Mouse (Mus musculus) MN1 (cell line): ENCODE data around the gene Ncln.

Experiments
- DNase-seq: peaks from one replicate; pipeline ENCODE4 v3.0.0-alpha.2; 2016; ENCODE audit warnings: low spot score

The Ncln gene

DNA sequence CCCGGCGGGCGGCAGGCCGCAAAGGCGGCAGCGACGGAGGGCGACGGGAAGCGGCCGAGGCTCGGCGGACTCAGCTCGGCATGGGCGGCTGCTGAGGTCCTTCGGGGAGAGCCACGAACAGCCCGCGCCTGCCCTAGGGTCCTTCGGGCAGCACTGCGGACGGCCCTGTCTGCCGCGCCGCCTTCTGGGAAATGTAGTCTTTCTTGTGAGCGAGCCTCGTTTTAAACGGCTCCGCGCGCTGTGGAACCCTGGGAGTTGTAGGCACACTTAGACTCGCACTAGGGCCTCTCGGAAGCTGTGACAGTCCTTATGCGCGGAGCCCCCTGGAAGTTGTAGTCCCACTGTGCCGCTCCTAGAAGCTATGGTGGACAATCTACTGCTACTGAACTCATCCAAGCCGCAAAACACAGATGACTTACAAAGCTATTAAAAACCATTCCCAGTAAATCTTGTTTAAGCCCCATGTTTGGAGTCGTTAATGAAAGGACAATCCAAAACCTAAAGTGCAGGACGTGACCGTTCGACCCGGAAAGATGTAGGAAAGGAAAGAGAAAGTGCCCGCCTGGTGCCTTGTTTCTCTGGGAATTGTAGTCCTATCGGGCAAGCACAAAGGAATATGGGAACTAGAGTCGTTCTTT is at the start of gene Ncln:
Gene Ncln, minus strand, starts transcription at position 129 of the 638 bp plus-strand sequence.
- peak; percentile 98 for DNase-seq

DNA sequence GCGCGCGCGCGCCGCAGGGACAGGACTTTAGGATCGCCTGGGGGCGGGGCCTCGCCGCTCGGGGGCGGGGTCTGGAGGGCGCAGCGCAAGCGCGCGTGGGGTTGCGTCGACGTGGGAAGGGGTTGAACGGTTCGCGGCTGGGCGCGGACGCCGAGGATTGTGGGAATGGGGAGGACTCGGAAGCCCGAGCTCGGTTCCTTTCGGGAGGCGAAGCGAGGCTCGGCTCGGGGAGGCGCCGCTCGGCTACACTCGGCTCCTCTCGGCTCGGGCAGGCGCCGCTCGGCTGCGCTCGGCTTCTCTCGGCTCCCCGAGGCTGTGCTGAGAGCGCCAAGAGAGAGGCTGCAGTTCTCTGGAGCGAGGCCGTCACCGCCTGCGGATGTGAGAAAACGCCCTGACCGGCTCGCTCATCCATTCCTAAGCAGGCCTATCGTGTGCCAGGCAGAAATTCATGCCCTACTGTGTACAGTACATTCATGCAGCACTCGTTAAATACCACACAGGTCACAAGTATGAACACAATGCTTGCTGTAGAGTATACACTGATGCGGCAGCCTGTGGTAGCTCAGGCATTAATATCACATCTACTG is 49.1 kb upstream of the Ncln start, which contains the start of gene Gna11:
Gene Gna11, minus strand, starts transcription at position 30 of the 587 bp plus-strand sequence.
- peak; percentile 99 for DNase-seq

DNA sequence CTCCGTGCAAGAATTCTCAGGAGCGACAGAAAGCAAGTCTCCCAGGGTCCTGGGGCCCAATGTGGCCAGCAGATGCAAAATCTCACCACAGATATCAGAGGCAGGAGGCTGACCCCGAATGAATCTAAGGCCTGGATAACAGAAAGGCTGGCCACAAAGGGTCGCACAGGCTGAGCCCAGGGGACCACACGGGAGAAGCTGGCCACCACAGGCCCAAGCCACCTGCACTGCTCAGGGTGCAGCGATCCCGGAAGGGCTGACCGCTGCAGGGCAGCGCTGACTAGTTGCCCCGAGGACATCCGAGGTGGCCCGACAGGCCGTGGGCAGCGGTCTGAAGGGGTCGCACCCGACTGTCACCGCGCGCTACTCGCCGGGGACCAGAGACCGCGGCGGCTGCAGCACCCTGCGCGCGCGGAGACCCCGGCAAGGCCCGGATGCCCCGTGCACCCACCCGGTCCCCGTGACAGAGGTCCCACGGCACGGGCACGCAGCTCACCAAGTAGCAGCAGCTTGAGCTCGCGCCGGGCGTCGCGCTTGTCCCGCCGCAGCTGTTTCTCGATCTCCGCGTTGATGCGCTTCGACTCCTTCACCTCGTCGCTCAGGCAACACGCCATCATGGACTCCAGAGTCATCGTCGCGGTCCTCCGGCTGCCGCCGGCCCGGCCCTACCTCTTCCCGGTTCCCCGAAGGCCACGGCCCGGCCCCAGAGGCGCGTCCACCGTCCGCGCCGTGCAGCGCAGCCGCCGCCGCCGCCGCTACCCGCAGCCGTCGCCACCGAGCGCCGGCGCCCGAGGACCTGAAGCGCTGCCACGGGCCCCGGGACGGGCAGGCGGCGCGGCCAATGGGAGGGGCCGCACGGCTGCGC is 48.3 kb upstream of the Ncln start:
- no peak for DNase-seq

DNA sequence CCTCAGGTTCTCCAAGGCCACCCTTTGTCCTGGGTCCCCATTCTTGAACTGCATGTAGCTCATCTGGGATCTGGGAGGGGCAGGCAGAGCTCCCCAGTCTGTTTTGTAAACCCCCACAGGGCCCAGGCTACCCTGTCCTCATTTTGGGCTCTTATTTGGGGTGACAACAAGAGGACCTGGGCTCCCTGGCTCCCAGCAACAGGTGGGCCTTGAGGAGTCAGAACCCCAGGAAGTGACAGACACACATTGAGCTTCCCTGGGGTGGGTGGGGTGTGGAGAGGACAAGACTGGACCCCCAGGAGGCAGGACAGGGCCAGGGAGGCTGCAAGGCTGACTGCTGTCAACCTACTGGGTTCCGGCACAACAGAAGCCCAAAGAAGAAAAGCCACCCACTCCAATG is 47.4 kb upstream of the Ncln start:
- no peak for DNase-seq

DNA sequence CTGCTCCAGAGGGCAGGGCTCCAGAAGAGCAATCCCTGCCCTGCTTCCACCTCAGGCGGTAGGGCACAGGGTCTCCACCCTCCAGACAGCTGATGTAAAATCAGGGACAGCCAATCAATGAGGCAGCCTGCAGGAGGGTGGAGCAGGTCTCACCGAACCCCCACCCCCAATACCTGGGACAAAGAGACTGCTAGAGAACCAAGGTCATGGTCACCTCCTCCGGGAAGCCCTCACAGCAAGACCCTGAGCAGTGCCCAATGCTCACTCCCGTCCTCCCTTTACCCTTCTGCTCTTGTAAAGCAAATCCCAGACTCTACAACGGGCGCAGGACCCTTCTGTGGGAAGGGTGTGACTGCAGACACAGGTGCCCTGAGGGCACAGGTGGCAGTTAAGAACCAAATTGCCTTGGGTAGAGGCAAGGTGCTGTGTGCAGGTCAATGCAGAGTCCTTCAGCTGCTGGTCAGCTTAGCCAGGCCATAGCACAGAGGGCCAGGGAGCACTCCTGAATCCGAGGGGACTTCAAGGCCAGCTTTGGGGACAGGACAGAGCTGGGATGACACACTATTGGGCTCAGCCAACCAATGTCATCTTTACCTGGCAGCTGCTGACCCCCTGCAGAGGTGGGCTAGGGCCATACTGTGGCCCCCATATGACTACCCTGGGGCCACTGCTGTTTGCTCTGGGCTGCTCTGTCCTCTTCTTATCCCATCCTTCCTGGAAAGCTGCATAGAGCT is 46.7 kb upstream of the Ncln start:
- no peak for DNase-seq

DNA sequence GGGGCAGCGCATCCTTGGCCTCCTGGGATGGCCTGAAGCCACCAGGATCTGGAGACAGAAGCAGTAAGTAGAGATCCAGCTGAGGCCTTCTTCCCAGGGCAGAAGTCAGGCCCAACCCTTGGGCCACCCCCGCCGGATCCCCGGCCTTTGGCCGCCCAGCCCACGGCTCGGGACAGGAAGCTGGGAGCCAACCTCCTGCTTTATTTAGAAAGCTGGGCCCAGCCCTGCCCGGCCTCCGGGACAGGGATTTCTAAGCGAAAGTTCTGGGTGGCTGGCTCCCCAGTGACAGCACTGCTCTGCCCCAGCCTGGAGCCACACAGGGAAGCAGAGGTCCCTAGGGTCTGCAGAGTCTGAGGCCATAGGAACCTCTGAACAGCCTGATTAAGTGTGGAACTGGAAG is 45.6 kb upstream of the Ncln start:
- DNase-seq, result peak; percentile 32

DNA sequence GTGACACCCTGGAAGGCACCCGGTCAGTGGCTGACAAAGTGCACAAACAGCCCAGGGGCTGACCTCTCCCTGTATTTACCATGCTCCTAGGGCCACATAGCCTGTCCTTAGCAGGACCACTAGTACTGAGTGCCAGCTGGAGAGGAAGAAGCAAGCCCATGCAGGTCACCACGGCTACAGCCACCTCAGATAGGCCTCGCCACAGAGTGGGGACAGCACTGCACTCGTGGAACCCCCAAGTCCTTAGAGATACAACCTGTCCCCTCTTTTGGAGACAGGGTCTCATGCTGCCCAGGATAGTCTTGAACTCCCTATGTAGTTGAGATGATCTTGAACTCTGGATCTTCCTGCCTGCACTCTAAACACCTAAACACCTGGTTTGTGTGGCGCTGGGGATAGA is 45.2 kb upstream of the Ncln start:
- no peak for DNase-seq

DNA sequence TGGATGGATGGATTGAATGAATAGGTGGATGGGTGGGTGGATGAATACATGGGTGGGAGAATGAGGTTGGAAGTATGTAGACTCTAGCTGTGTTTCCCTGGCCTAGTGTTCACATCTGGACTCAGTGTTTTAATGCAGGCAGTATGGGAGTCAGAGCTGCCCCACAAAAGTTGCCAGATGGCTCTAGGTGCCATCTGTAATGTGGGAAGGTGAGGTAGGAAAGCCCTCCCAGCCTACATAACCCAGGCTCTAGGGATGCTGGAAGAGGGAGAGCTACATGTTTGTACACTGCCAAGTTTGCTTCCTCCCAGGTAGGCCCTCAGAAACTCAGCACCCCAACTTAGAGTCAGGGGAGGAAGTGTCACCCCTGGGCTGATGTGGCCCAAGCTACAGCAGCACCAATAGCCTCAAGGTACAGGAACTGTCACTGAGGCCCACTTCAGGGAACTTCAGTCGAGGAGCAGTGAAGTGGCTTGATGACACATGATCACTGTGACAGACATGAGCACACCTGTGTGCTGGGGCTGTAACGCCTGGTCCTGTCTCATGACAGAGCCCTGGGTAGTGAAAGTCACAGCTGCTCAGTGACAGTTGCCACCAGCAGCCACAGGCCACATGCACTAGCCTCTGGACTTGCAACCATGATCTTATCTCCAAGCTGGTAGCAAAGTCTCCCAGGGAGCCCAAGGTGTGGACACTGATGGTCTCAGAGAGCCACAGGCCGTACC is 42.3 kb upstream of the Ncln start:
- no peak for DNase-seq

DNA sequence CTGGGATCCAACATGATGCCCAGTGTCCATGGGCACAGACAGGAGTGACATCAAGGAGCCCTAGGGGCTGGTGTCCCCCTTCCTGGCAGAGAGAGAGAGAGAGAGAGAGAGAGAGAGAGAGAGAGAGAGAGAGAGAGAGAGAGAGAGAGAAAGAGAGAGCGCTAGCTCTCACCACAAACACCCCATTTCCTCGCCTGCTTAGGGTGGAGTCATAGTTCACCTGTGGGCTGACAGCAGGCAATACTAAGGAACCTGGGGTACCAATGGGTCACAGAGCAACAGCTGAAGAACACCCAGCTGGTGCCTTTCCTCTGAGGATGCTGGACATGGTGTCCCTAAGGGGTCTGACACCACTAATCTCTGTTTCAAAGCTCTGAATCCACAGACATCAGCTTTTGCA is 41.2 kb upstream of the Ncln start:
- no peak for DNase-seq

DNA sequence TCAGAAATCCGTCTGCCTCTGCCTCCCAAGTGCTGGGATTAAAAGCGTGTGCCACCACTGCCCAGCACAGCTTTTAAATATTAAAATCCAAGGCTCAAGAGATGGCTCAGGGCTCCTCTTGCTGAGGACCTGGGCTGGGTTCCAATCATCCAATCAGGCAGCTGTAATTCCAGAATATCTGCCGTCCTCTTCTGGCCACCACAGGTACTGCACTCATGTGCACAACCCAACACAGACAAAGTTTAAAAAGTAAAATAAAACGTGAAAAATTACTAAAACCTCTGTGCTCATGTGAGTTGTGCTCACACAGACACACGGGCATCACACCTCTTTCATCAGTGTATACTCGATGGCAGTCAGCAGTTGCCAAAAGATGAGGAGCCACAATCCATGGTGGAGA is 40.5 kb upstream of the Ncln start:
- no peak for DNase-seq

DNA sequence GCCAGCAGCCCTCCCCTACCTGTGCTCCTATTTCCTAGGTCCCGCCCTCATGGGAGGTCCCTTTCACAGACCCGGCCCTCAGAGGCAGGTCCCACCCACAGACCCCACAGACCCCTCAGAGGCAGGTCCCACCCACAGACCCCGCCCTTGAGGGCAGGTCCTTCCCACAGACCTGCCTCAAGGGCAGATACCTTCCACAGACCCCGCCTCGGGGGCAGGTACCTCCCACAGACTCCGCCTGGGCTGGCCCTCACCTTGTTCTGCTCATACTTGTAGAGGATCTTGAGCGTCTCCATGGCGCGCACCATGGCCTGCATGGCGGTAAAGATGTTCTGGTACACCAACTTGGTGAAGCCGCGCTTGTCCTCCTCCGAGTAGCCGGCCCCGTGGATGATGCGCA is 38.6 kb upstream of the Ncln start:
- DNase-seq, result no peak

DNA sequence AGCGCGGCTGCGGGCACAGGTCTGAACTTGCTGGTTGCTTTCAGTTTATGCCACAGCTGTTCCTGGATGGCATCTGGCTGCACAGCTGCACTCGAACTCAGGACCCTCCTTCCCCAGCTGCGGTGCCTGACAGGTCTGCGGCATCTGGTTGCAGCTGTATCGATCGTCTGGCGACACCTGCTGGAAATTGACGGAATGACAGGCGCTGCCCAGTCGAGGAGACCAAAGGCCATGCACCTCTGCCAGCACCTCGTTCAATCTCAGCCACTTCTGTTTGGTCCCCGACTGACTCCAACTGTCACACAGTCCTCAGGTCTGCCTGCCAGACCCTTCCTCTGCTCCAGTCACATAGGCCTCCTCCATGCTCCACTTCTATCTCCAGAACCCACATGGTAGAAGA is 30.6 kb upstream of the Ncln start:
- DNase-seq, result peak; percentile 84

DNA sequence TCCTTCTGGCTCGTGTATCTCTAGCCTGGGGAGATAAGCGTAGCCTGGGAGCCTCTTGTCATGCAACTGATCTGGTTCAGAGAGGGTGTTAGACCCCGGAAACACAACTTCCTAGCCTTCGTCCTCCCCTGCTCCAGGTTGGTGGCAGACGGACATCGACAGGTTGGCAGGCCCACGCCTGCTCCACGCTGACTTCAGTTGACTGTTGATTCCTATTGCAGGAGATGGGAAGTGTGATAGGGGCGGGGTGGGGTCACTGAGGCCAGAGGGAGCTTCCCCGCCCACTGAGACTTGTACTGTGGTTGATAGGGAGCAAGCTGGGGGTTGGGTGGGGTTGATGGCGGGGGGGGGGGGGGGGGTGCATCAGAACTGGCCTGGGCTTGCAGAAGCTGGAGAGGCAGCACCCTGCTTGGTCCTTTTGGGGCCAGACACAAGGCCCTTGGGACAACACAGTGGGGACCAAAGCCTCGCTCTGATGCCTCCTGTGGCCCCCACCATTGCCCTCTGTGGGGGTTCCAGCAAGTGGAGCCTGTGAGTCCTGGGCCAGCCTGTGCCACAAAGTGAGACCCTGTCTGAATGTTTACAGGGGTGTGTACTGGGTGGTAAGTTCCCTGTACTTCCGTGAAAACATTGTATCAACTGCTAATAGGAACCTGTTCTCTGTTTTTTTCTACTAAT is 29.0 kb upstream of the Ncln start:
- no peak for DNase-seq

DNA sequence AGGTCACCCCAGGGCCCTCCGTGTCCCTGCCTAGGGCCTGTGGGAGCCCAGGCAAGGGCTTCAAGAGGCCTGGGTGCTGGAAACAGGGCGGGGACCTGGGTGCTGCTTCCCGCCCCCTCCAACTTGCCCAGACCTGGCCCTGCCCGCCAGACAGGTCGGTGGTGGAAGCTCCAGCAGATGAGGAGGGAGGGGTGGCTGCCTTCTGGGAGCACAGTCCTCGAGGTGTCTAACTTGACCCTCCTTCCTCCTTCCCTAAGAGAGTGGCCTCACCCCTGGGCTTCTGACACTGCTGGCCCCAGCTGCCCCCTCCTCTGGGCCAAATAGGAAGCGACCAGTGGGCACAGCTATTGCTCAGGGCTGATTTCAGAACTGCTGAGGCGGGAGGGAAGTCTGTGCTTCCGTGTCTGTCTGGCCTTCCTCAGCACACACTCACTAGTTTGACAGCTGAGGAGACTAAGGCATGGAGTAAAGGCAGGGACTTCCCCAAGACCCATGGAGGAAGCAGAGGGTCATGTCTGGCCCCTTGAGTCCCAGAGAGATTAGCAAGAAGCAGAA is 27.9 kb upstream of the Ncln start, which contains the start of gene Gna15:
Gene Gna15, minus strand, starts transcription at position 175 of the 555 bp plus-strand sequence.
- no peak for DNase-seq

DNA sequence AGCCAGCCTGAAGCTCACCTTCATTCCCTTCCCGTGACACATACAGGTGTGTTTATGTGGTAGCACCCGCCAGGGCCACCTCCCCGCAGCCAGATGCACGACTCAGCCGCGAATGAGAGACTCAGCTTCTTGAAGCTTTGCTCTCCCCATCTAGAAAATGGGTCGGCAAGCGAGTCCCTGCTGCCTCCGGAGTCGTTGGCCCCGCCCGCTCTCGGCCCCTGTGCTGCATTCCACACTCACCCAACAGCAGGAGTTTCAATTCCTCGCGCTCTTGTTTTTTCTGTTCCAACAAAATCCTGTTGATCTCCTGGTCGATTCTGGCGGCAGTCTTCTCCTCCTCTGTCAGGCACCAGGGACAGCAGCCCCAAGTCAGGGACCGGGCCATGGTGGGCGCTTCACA is 27.4 kb upstream of the Ncln start:
- DNase-seq, result no peak

DNA sequence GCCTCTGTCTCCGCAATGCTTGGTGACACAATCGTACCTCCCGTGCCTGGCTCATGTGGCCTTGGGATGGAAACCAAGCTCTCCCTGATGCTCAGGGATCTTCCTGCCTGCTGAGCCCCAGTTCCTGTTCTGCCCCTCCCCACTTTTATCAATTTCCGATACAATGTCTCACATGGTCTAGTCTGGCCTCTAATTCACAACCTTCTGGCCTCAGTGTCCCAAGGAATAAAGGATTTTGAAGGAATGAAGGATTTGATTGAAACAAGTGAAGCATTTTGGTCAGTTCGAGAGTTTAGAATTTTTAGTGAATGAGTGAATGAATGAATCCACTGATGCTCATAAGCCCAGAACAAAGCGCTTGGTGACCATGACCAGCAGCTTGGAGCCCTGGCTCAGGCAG is 26.9 kb upstream of the Ncln start:
- no peak for DNase-seq

DNA sequence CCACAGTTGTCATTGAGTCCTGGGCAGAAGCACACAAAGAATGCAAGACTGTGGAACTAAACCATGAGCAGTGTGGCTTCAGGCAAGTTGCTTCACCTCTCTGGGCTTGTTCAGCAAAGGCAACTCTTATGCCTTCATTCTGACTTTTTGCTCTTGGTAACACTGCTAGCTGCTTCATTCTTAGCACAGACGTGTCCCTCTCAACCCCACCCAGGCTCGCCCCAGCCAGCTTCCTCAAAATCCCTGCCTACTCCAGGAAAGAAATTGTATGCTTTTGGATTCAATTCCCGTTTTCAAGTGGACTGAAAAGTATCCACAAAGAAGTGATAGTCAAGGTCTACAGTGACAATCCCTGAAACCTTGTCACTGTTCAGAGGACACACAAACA is 23.8 kb upstream of the Ncln start:
- no peak for DNase-seq

DNA sequence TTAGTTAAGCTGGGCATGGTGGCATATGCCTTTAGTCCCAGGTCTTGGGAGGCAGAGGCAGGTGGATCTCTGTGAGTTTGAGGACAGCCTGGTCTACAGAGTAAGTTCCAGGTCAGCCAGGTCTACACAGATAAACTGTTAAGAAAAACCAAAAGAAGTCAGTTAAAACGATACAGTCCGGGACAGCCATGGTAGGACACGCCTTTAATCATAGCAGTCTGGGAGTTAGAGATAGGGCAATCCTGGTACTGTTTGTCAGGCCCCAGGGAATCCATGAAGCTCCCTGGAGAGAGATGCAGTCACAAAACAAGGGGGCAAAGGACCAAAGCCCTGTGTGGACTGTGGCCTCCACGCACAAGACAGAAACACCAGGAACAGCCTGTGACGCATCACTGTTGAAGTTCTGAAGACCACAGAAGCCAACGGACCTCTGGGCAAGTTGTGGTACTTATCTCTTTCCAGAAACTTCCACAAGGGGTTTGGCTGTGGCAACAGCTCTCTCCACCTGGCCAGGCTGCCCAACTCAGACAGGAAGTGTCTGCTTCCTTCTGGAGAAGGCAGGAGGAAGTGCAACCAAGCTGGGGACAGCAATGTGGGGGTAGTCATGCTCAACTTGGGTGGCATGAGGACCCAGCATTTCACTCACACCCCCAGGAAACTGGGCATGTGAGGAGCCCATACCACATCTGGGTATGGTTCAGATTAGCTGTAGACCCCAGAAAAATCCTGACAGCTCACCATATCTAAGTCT is 23.2 kb upstream of the Ncln start:
- no peak for DNase-seq

DNA sequence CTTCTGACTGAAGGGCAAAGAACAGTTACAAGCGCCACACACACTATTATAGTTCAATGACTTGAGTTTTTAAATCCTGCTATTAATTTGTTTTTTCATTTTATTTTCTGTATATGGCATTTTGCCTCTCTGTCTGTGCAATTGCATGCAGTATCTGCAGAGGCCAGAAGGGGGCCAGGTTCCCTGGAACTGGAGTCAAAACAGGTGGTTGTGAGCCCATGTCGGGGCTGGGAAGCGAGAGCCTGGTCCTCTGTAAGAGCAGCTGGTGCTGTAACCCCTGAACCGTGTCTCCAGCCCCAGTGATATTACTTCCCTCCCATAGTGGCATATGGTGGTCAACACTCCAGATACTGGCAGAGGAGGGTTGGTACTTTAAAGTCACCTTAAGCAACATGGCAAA is 22.4 kb upstream of the Ncln start:
- peak; percentile 67 for DNase-seq

DNA sequence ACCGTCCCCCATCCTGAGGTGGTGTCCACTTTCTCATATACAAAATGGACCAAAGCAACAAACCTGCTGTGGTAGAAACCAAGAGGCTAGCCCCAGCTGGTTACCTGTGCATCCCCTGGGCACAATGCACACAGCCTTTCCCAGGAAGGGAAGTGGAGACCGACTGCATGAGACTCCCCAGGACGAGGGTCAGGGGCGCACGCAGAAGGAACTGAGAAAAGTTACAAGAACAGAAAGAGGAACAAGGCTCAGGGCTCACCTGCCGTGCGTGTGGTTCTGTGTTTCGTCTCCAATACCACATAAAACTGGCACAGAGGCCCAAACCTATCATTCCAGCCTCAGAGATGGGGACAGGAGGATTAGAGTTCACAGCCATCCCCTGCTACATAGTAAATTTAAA is 21.0 kb upstream of the Ncln start:
- DNase-seq, result no peak
